Mouse (Mus musculus): ENCODE data around the gene Snx9. TPM values are rescaled to one million over a fixed set of nuclear protein-coding genes. Genes with fewer than 3 reads are reported as not detected.

The Snx9 gene
- polyA plus RNA-seq, 2 experiments, result 9.4 to 11.6 TPM

GRCm38 (mm10) chr17:5941230-5942043 is 100.3 kb downstream of the Snx9 start, which contains the start of gene Synj2:
Gene Synj2, plus strand, starts transcription at chr17:5941280.
- ATAC-seq (ENCODE audit: insufficient read depth) (peak; percentile 65; the same call in 1 of the 2 replicates), DNase-seq (ENCODE audit: low read depth in 3 of 3, low spot score in 3 of 3) (no peak)
- 2% methylated on average over 42 of the region's 52 CpGs for WGBS (ENCODE audit: insufficient replicate concordance)
- peak within 1 kb of the TSS; percentile 68 to 70 for H3K4me3 ChIP-seq (ENCODE audit: insufficient read depth in 1 of 2, low read depth in 2 of 2, low read length in 2 of 2)
- no peaks in the 10 kb centered on the region for H3K36me3 ChIP-seq (replicated peaks; ENCODE audit: control insufficient read depth, insufficient read depth, low read depth)
- TF ChIP-seq EP300 (IDR thresholded peaks at IDR 0.05; ENCODE audit: low read depth) (no peak), CTCF (IDR thresholded peaks at IDR 0.05; ENCODE audit: low read depth) (no peak)
- peaks cover 0 to 6% of the 10 kb centered on the region in 2 experiments; a peak in 2 of 4 replicates for H3K4me1 ChIP-seq (replicated peaks; ENCODE audit: control insufficient read depth in 2 of 2, insufficient read depth in 2 of 2, low read length in 1 of 2)
- H3K9me3 ChIP-seq (ENCODE audit: control insufficient read depth, low read length), result no peaks in the 10 kb centered on the region
- no peak within 1 kb of the TSS for H3K27ac ChIP-seq
- peak within 1 kb of the TSS; percentile 74 for H3K4me2 ChIP-seq (ENCODE audit: low read depth)
- peak within 1 kb of the TSS; percentile 58 for H3K9ac ChIP-seq (replicated peaks)
- peaks cover 15% of the 10 kb centered on the region for H3K27me3 ChIP-seq (ENCODE audit: control insufficient read depth, insufficient read depth, low read length)

DNA sequence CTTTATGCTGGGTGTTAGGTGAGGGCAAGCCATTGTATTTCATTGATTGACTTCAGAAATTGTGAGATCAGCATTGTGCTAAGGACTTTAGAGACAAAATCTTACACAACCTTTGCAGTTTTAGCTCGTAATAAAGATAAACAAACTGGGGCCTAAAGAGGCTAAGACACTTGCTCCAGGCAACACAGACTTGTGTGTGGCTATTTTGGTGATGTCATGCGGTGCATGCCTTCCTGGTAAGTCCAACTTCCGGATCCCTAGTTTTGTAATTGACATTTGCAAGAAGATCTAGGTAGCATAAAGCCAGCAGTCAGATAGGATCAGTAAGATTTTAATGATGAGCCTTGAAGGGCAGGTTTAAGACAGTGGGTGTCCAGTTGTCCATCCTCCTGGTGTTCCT is 101.0 kb downstream of the Snx9 start:
- 59% methylated on average over 3 of the region's 3 CpGs for WGBS (ENCODE audit: insufficient replicate concordance)
- Histone ChIP-seq H3K36me3 (replicated peaks; ENCODE audit: control insufficient read depth, insufficient read depth, low read depth) (no peaks in the 10 kb centered on the region), H3K27me3 (ENCODE audit: control insufficient read depth, insufficient read depth, low read length) (peaks cover 15% of the 10 kb centered on the region), H3K4me3 (ENCODE audit: insufficient read depth in 1 of 2, low read depth in 2 of 2, low read length in 2 of 2) (peak overlapping the region; percentile 68 to 70; a peak in 3 of 4 replicates), H3K4me2 (ENCODE audit: low read depth) (peak overlapping the region; percentile 74), H3K9me3 (ENCODE audit: control insufficient read depth, low read length) (no peaks in the 10 kb centered on the region), H3K4me1 (replicated peaks; ENCODE audit: control insufficient read depth in 2 of 2, insufficient read depth in 2 of 2, low read length in 1 of 2) (peaks cover 0 to 6% of the 10 kb centered on the region in 2 experiments; a peak in 2 of 4 replicates), H3K27ac (no peak overlapping the region), H3K9ac (replicated peaks) (no peak overlapping the region)
- TF ChIP-seq CTCF (IDR thresholded peaks at IDR 0.05; ENCODE audit: low read depth), result no peak
- ATAC-seq (ENCODE audit: insufficient read depth) (no peak), DNase-seq (ENCODE audit: low read depth in 3 of 3, low spot score in 3 of 3) (no peak)

DNA sequence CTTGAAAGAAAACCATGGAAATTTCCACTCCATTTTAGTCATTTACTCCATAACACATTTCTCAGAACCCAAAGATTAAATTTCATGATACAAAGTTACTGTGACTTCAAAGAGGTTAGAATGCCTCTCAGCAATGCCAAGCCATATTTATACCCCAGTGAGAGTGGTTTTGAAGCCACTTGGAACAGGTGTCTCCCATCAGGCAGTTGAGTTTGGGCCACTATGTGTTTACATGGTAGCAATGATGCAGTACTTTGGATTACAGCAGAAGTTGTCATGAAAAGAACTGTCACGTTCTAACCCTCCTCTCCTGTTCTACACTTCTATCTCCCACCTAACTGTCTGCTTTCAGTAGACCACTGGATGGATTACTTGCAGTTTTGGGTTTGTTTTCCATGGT is 101.9 kb downstream of the Snx9 start:
- no peak overlapping the region for H3K9ac ChIP-seq (replicated peaks)
- H3K4me3 ChIP-seq (ENCODE audit: insufficient read depth in 1 of 2, low read depth in 2 of 2, low read length in 2 of 2), result no peak overlapping the region
- ATAC-seq (ENCODE audit: insufficient read depth) (no peak), DNase-seq (ENCODE audit: low read depth in 3 of 3, low spot score in 3 of 3) (no peak)
- H3K4me1 ChIP-seq (replicated peaks; ENCODE audit: control insufficient read depth in 2 of 2, insufficient read depth in 2 of 2, low read length in 1 of 2), result peaks cover 0 to 6% of the 10 kb centered on the region in 2 experiments; a peak in 2 of 4 replicates
- peaks cover 15% of the 10 kb centered on the region for H3K27me3 ChIP-seq (ENCODE audit: control insufficient read depth, insufficient read depth, low read length)
- no peak overlapping the region for H3K27ac ChIP-seq
- no peaks in the 10 kb centered on the region for H3K9me3 ChIP-seq (ENCODE audit: control insufficient read depth, low read length)
- no peaks in the 10 kb centered on the region for H3K36me3 ChIP-seq (replicated peaks; ENCODE audit: control insufficient read depth, insufficient read depth, low read depth)
- H3K4me2 ChIP-seq (ENCODE audit: low read depth), result no peak overlapping the region
- no peak for TF ChIP-seq EP300 (IDR thresholded peaks at IDR 0.05; ENCODE audit: low read depth)
- 54% methylated on average over 1 of the region's 1 CpGs for WGBS (ENCODE audit: insufficient replicate concordance)

DNA sequence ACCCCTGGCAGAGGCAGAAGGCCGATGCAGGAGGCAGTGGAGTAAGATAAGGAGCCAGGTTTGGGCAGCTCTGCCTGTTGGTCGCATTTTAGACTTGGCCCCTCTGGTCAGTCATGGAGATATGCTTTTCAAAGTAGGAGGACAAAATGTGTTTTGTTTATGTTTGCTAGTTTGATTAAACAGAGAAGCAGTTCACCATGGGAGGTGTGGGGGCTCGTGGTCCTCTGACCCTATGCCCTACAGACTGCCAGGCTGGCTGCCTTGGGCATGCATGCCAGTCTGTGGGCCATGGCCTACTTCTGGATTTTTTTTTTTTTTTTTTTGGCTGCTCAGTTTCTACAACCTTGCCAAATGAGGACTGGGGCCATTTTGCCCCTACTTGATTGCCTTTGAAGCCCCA is 105.9 kb downstream of the Snx9 start:
- no peak overlapping the region for H3K4me3 ChIP-seq (ENCODE audit: insufficient read depth in 1 of 2, low read depth in 2 of 2, low read length in 2 of 2)
- DNase-seq (ENCODE audit: low read depth in 3 of 3, low spot score in 3 of 3) (no peak), ATAC-seq (ENCODE audit: insufficient read depth) (no peak)
- no peak overlapping the region for H3K4me2 ChIP-seq (ENCODE audit: low read depth)
- no peaks in the 10 kb centered on the region for H3K9me3 ChIP-seq (ENCODE audit: control insufficient read depth, low read length)
- H3K36me3 ChIP-seq (replicated peaks; ENCODE audit: control insufficient read depth, insufficient read depth, low read depth), result no peaks in the 10 kb centered on the region
- no peaks in the 10 kb centered on the region for H3K27me3 ChIP-seq (ENCODE audit: control insufficient read depth, insufficient read depth, low read length)
- H3K9ac ChIP-seq (replicated peaks), result no peak overlapping the region
- TF ChIP-seq EP300 (IDR thresholded peaks at IDR 0.05; ENCODE audit: low read depth) (no peak), CTCF (IDR thresholded peaks at IDR 0.05; ENCODE audit: low read depth) (no peak)
- 42% methylated on average over 3 of the region's 3 CpGs for WGBS (ENCODE audit: insufficient replicate concordance)
- peaks cover 0 to 4% of the 10 kb centered on the region in 2 experiments; a peak in 2 of 4 replicates for H3K4me1 ChIP-seq (replicated peaks; ENCODE audit: control insufficient read depth in 2 of 2, insufficient read depth in 2 of 2, low read length in 1 of 2)
- no peak overlapping the region for H3K27ac ChIP-seq

GRCm38 (mm10) chr17:5952455-5952854 is 111.3 kb downstream of the Snx9 start:
- Histone ChIP-seq H3K4me3 (ENCODE audit: insufficient read depth in 1 of 2, low read depth in 2 of 2, low read length in 2 of 2) (no peak overlapping the region), H3K9me3 (ENCODE audit: control insufficient read depth, low read length) (no peaks in the 10 kb centered on the region), H3K27ac (no peak overlapping the region), H3K4me2 (ENCODE audit: low read depth) (no peak overlapping the region), H3K9ac (replicated peaks) (no peak overlapping the region), H3K27me3 (ENCODE audit: control insufficient read depth, insufficient read depth, low read length) (no peaks in the 10 kb centered on the region), H3K4me1 (replicated peaks; ENCODE audit: control insufficient read depth in 2 of 2, insufficient read depth in 2 of 2, low read length in 1 of 2) (no peaks in the 10 kb centered on the region; a peak in 1 of 4 replicates), H3K36me3 (replicated peaks; ENCODE audit: control insufficient read depth, insufficient read depth, low read depth) (no peaks in the 10 kb centered on the region)
- no peak for DNase-seq (ENCODE audit: low read depth in 3 of 3, low spot score in 3 of 3)
- 69% methylated on average over 4 of the region's 4 CpGs for WGBS (ENCODE audit: insufficient replicate concordance)
- TF ChIP-seq CTCF (IDR thresholded peaks at IDR 0.05; ENCODE audit: low read depth) (no peak), EP300 (IDR thresholded peaks at IDR 0.05; ENCODE audit: low read depth) (no peak)
- no peak for ATAC-seq (ENCODE audit: insufficient read depth)

All from liver, embryonic 14.5 days (tissue).